Mouse (Mus musculus) neural tube, embryonic 14.5 days (tissue): ENCODE results near the gene Acvr1c. TPM values are rescaled to one million over a fixed set of nuclear protein-coding genes. Genes with fewer than 3 reads are reported as not detected.

ENCODE experiments used
- ATAC-seq: fragments of 200-750 bp; cut with Nextera tagmentation; 2 replicates; pipeline ENCODE4 v1.8.0; 2017; ENCODE audit warnings: low read depth, mild to moderate bottlenecking, moderate TSS enrichment, moderate library complexity
- H3K27ac ChIP-seq: fragments of 300-500 bp; sonication (generic); 2 replicates; pipeline ENCODE4 v1.5.1; 2014; ENCODE audit warnings: low read depth, mild to moderate bottlenecking, control low read depth, low read length, moderate library complexity, mixed read lengths
- H3K27me3 ChIP-seq: fragments of 300-500 bp; sonication (generic); 2 replicates; pipeline ENCODE4 v1.6.1; 2014; ENCODE audit warnings: low read length; ENCODE audit not compliant: control insufficient read depth, insufficient read depth
- H3K36me3 ChIP-seq: fragments of 300-500 bp; sonication (generic); 2 replicates; pipeline ENCODE4 v1.6.1; 2014; ENCODE audit warnings: low read length, mixed read lengths; ENCODE audit not compliant: control insufficient read depth, insufficient read depth
- H3K4me1 ChIP-seq: fragments of 300-500 bp; sonication (generic); 2 replicates; pipeline ENCODE4 v1.6.1; 2014; ENCODE audit warnings: low read length; ENCODE audit not compliant: control insufficient read depth, insufficient read depth
- H3K4me2 ChIP-seq: fragments of 300-500 bp; sonication (generic); 2 replicates; pipeline ENCODE4 v1.6.1; 2014; ENCODE audit warnings: mild to moderate bottlenecking, low read depth, low read length, control low read depth
- H3K4me3 ChIP-seq: fragments of 300-500 bp; sonication (generic); 2 replicates; pipeline ENCODE4 v1.5.1; 2014; ENCODE audit warnings: low read depth, low read length, control low read depth, mixed read lengths
- H3K9ac ChIP-seq: fragments of 300-500 bp; sonication (generic); replicated peaks from 2 replicates; pipeline ENCODE4 v1.6.1; 2014; ENCODE audit warnings: low read depth, mild to moderate bottlenecking, control low read depth, low read length, mixed read lengths
- H3K9me3 ChIP-seq: fragments of 300-500 bp; sonication (generic); 2 replicates; pipeline ENCODE4 v1.6.1; 2016; ENCODE audit warnings: low read length; ENCODE audit not compliant: control insufficient read depth
- WGBS: fragments of 180-500 bp; shearing (Covaris S2); extraction: QIAGEN DNeasy Blood & Tissue Kit; methylation state at CpG from one replicate; pipeline ENCODE4 v1.1.7; 2014; 5-methylcytosine and 5-hydroxymethylcytosine counted together
- polyA plus RNA-seq: library from polyadenylated mRNA; unstranded; fragments of >200 nt; fragmentation: Nextera tagmentation; extraction: Ambion mirVana; gene quantifications from 2 replicates; pipeline ENCODE4 v1.2.1, GENCODE M21; 2014

The Acvr1c gene
- polyA plus RNA-seq, 1 experiment from 2014 or later: 0.37 TPM

DNA sequence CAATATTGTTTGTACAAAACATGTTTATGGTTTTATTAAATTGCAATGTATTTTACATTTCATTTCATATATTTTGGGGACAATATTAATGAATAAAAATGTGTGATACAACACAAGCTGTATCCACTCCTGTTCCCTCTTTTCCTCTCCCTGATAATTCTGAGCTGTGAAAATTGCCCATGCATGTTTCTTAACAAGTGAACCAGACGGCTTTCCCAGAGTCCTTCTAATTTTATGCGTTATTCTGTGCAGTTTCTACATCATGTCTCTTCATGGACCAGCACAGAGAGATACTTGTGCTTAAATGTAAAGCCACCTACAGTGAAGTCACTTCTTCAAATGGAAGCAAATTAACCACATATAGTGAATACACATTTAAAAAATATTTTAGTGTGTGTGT lies 120.2 kb downstream of the Acvr1c start:
- H3K4me1 ChIP-seq: no peaks in the 10 kb centered on the region
- H3K4me3 ChIP-seq: no peak overlapping the region
- 75% methylated on average over 2 of the region's 2 CpGs for WGBS
- H3K4me2 ChIP-seq: no peak overlapping the region
- no peaks in the 10 kb centered on the region for H3K27me3 ChIP-seq
- H3K9me3 ChIP-seq: no peaks in the 10 kb centered on the region
- no peak overlapping the region for H3K27ac ChIP-seq
- no peak overlapping the region for H3K9ac ChIP-seq
- ATAC-seq: no peak
- H3K36me3 ChIP-seq: no peaks in the 10 kb centered on the region

Other genes with a start within 250 kb of the Acvr1c start
- gene Cytip, start 162.4 kb downstream of the Acvr1c start, polyA plus RNA-seq: 0.33 TPM in 1 of 2 replicates, not detected in the other
- gene Gm17409, start 112.2 kb upstream of the Acvr1c start, polyA plus RNA-seq: 0.21 TPM in 1 of 2 replicates, not detected in the other
- 8.5 and 8.6 TPM in 2 replicates for gene Acvr1, start 209.3 kb upstream of the Acvr1c start, polyA plus RNA-seq
- gene Upp2, start 209.4 kb upstream of the Acvr1c start, polyA plus RNA-seq: 15.4 and 16.4 TPM in 2 replicates